Mouse (Mus musculus): ENCODE results near the gene Map7.

- no peak for TF ChIP-seq CTCF (conservative IDR thresholded peaks at IDR 0.05; ENCODE audit: insufficient read depth, insufficient read length, low read depth, low read length)
- TF ChIP-seq POLR2A (IDR thresholded peaks at IDR 0.05; ENCODE audit: low read depth, low read length) = no peak
These were observed 108.9 kb downstream of the Map7 start for GRCm38 (mm10) chr10:20257054-20257643.
